Mouse (Mus musculus) lung, embryonic 16.5 days (tissue): ENCODE results near the gene Mapk3. TPM values are rescaled to one million over a fixed set of nuclear protein-coding genes. Genes with fewer than 3 reads are reported as not detected.
A peak's percentile ranks its signal among the peaks of the same experiment; 100 is the strongest.

Experiments used
- ATAC-seq: fragments of 200-750 bp; cut with Nextera tagmentation; 2 replicates; pipeline ENCODE4 v1.8.0; 2017; ENCODE audit warnings: low read depth, mild to moderate bottlenecking, moderate library complexity
- H3K27ac ChIP-seq: fragments of 300-500 bp; sonication (generic); 2 replicates; pipeline ENCODE4 v1.5.1; 2014; ENCODE audit warnings: mild to moderate bottlenecking, control low read depth, low read length
- H3K27me3 ChIP-seq: fragments of 300-500 bp; sonication (generic); 2 replicates; pipeline ENCODE4 v1.6.1; 2014; ENCODE audit warnings: low read depth, low read length, mixed read lengths; ENCODE audit not compliant: control insufficient read depth, insufficient read depth
- H3K36me3 ChIP-seq: fragments of 300-500 bp; sonication (generic); 2 replicates; pipeline ENCODE4 v1.6.1; 2014; ENCODE audit warnings: low read length; ENCODE audit not compliant: control insufficient read depth, insufficient read depth
- H3K4me1 ChIP-seq: fragments of 300-500 bp; sonication (generic); replicated peaks from 2 replicates; pipeline ENCODE4 v1.6.1; 2014; ENCODE audit warnings: low read length, mixed read lengths; ENCODE audit not compliant: control insufficient read depth, insufficient read depth
- H3K4me2 ChIP-seq: fragments of 300-500 bp; sonication (generic); 2 replicates; pipeline ENCODE4 v1.6.1; 2014; ENCODE audit warnings: low read depth, low read length, control low read depth
- H3K4me3 ChIP-seq: fragments of 300-500 bp; sonication (generic); 2 replicates; pipeline ENCODE4 v1.5.1; 2014; ENCODE audit warnings: mild to moderate bottlenecking, low read length, control low read depth
- H3K9ac ChIP-seq: fragments of 300-500 bp; sonication (generic); 2 replicates; pipeline ENCODE4 v1.6.1; 2014; ENCODE audit warnings: low read length, control low read depth
- H3K9me3 ChIP-seq: fragments of 300-500 bp; sonication (generic); 2 replicates; pipeline ENCODE4 v1.6.1; 2016; ENCODE audit warnings: low read length; ENCODE audit not compliant: control insufficient read depth
- WGBS: fragments of 180-500 bp; shearing (Covaris S2); extraction: QIAGEN DNeasy Blood & Tissue Kit; methylation state at CpG from one replicate; pipeline ENCODE4 v1.1.7; 2014; 5-methylcytosine and 5-hydroxymethylcytosine counted together
- polyA plus RNA-seq: library from polyadenylated mRNA; unstranded; fragments of >200 nt; fragmentation: Nextera tagmentation; extraction: Ambion mirVana; gene quantifications from 2 replicates; pipeline ENCODE4 v1.2.1, GENCODE M21; 2015

Gene Mapk3
- polyA plus RNA-seq, 1 experiment from 2014 or later, result 138 TPM

DNA sequence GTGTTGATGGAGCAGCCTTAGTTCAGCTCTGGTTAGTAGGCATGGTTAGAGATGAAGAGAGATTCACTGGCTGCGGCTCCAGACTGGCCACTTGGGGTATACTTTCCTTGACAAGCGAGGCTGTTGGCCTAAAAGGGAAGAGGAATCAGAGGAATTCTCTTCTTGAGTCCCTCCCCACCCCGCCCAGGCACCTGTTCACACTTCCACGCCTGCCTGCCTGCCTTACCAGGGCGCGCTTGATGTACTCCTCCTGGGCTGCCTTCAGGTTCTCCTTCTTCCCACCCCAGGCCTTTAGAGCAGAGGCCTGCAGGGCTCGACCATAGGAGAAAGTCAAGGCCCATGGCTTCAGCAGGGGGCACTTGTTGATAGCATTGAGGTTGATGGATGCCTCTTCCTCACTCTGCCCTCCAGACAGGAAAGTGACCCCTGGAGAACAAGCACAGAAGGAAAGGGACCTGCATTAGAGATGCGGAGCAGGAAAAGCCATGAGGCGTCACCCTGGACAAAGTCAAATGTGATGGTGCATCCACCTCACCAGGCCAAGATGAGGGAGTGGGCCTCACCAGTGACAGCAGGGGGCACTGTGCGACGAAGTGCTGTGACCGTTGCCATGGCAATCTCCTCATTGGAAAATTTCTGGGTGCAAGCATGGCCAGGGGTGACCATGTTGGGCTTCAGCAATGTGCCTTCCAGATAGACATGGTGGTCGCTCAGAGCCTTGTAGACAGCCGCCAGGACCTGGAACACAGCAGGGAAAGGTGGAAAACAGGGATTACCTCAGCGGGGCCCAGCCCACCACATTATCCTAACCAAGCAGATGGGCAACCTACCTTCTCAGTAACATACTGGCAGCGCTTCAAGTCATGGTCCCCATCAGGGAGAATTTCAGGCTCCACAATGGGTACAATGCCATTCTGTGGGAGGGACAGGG lies 36.3 kb downstream of the Mapk3 start:
- Histone ChIP-seq H3K27ac (no peak overlapping the region), H3K9ac (no peak overlapping the region), H3K4me1 (peaks cover 32% of the 10 kb centered on the region), H3K27me3 (no peaks in the 10 kb centered on the region), H3K9me3 (no peaks in the 10 kb centered on the region), H3K36me3 (peaks cover 24% of the 10 kb centered on the region), H3K4me3 (no peak overlapping the region), H3K4me2 (no peak overlapping the region)
- ATAC-seq, result no peak
- 81% methylated on average over 16 of the region's 16 CpGs for WGBS

DNA sequence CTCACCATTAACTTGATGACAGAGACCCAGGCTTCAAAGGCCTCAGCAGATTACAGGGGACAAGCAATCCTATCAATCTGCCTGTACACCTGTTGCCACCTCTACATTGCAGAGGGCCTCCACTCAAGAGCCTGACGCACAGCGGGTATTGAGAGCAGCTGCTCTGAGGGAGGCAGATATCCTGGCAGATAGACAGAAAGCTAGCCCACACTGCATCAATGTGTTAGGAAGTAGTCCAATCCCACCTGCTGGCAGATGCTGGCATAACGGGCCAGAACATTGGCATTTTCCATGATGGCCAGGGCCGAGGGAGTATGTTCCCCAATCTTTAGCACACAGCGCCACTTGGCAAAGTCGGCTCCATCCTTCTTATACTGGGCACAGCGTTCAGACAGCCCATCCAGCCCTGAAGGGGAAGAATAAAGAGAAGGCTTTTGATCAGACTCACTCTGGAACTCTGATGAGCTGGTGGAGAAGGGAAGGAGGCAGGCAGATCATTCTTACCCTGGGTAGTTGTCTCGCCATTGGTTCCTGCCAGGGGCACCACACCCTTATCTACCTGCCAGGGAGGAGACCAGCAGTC lies 37.0 kb downstream of the Mapk3 start:
- 73% methylated on average over 8 of the region's 8 CpGs for WGBS
- Histone ChIP-seq H3K4me2 (peak overlapping the region; percentile 88; the same call in 1 of the 2 replicates), H3K9ac (peak overlapping the region; percentile 86; the same call in 1 of the 2 replicates), H3K4me1 (peaks cover 30% of the 10 kb centered on the region), H3K27me3 (no peaks in the 10 kb centered on the region), H3K9me3 (no peaks in the 10 kb centered on the region), H3K27ac (no peak overlapping the region), H3K36me3 (peaks cover 24% of the 10 kb centered on the region), H3K4me3 (no peak overlapping the region)
- ATAC-seq, result no peak

DNA sequence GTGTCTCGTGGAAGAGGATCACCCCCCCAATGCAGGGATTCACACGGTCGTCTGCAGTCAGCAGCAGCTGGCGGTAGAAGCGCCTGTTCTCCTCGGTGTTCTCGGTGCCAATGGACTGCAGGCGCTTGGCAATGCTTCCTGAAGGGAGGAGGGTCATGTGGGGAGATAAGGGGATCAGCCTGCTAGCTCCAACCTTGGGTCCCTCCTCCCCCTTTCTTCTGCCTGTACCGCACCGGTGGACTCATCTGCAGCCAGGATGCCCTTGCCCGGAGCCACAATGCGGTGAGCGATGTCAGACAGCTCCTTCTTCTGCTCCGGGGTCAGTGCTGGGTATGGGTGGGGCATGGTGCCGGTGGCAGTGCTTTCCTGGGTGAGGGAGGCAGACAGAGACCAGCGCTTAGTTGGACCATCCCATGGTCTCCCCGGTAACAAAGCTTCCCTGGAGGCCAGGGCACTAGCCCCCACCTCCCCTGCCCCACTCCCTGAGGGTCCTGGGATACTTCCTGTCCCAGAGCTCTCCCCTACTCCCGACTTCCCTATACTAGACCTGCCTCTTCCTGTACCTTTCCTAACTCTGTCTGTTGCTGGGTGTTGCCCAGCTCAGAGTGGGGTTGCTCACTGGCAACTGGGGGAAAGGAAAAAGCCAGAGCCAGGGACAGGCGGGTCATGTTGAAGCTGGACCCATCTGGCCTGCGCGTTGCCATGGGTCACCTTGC lies 38.2 kb downstream of the Mapk3 start, which contains the start of gene Fam57b:
Fam57b (plus strand) TSS at position 258 of the 716 bp plus-strand sequence.
- Histone ChIP-seq H3K27me3 (no peaks in the 10 kb centered on the region), H3K4me1 (peaks cover 30% of the 10 kb centered on the region), H3K27ac (peak within 1 kb of the TSS; percentile 87), H3K9ac (peak within 1 kb of the TSS; percentile 86), H3K4me3 (peak within 1 kb of the TSS; percentile 74), H3K9me3 (no peaks in the 10 kb centered on the region), H3K36me3 (peaks cover 24% of the 10 kb centered on the region), H3K4me2 (peak within 1 kb of the TSS; percentile 88)
- 20% methylated on average over 21 of the region's 21 CpGs for WGBS
- no peak for ATAC-seq

DNA sequence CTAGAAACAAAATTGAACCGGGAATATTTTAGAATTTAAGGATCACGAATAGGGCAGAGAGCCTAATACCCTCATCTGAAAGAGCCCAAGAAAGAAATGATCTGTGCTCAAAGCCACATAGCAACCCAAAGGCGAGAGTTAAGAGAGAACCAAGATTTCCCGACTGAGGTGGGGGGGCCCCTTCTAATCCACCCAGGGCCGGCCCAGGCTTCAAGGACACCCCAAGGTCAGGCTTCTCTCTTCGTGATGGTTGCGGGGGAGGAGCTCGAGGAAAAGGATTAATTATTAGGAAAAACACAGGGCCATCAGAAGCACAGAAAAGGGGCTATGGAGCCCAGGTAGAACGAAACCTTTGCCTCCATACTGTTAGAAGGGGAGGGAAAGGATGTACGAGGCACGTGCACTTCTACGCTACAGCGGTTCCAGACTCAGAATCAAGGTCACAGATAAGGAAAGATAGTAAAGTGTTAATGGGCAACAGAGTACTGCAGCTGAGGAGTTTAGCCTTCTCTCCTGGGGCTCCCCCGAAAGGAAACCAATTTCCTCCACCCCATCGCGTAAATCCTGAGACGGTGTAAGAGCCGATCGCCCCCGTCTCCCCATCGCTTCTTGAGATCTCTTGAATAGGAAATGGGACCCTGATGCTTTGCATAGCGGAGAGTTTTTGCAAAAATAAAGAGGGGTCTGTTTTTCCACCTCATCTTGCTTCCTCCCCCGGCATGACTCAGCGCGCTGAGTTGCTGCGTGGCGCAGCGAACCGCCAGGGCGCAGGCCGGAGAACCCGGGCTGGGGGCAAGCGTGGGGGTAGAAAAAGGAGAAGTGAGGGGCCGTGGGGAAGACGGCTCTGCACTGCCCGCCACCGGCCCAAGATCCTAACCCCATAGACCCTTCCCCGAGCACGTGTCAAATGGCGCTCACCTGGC lies 39.0 kb downstream of the Mapk3 start:
- Histone ChIP-seq H3K4me1 (peaks cover 26% of the 10 kb centered on the region), H3K4me2 (peak overlapping the region; percentile 88), H3K4me3 (peak overlapping the region; percentile 74), H3K36me3 (peaks cover 24% of the 10 kb centered on the region), H3K27ac (peak overlapping the region; percentile 87), H3K9me3 (no peaks in the 10 kb centered on the region), H3K27me3 (no peaks in the 10 kb centered on the region), H3K9ac (peak overlapping the region; percentile 86)
- WGBS, result under 1% methylated on average over 39 of the region's 40 CpGs
- ATAC-seq, result no peak

DNA sequence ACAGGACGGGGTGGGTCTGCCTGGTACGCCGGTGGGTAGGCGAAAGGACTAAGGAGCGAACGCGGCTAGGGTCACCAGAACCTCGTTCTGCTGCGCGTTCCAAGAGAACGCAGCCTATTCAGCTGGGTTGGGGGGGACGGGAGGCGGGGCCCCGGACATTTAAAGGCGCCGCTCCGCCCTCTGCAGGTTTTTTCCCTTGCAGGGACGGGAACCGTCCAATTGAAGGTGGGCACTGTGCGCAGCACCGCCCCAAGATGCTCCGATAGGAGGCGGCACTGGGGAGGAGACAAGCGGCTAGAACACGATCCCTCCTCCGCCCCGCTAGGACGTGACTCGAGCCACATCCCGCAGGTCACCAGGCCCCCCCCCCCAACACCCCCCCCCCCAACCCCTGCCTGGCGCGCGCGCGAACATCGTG lies 39.7 kb downstream of the Mapk3 start:
- H3K4me1 ChIP-seq, result peaks cover 26% of the 10 kb centered on the region
- peak; percentile 98 for ATAC-seq

DNA sequence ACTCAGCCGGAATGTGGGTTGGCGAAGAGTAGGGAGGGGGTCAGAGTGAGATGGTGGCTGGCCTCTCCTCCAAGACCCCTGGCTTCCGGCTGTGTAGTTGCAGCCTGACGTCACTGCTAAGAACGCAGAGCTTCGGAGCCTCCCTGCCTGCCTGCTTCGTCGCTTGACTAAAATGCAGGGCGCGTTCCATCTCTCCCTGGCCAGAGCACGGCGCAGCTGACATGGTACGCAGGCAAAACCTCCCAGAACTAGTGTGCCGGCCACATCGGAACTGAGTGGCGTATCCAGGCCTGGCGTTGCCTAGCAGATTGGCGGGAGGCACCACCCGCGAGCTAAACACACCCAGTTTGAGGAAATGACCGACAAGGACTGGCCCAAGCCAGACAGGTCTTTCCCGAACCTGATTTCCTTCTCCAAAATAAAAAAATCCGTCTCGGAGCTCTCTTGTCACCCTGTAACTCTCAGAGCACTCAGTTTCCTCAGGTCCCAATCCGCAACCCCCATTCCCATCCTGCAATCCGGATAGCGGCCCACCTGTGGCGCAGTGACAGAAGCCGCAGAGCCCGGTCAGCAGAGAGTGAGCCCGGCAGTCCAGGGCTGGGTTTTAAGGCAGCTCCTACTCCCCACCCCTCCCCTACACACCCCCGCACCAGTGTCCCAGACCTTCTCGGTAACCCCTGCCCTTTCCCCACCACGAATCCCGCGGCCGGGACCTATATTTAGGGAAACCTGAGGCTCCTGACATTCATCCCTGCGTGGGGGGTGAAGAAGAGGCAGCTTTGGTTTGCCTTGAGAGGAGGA lies 40.3 kb downstream of the Mapk3 start:
- WGBS, result 2% methylated on average over 37 of the region's 38 CpGs
- Histone ChIP-seq H3K4me1 (peaks cover 26% of the 10 kb centered on the region), H3K36me3 (peaks cover 22% of the 10 kb centered on the region)

More for the DNA sequence above, 39.7 kb downstream of the Mapk3 start:
- Histone ChIP-seq H3K36me3 (peaks cover 24% of the 10 kb centered on the region), H3K27ac (peak overlapping the region; percentile 98), H3K4me2 (peak overlapping the region; percentile 88), H3K4me3 (peak overlapping the region; percentile 74), H3K27me3 (no peaks in the 10 kb centered on the region), H3K9ac (peak overlapping the region; percentile 86), H3K9me3 (no peaks in the 10 kb centered on the region)
- 0% methylated on average over 31 of the region's 36 CpGs for WGBS

DNA sequence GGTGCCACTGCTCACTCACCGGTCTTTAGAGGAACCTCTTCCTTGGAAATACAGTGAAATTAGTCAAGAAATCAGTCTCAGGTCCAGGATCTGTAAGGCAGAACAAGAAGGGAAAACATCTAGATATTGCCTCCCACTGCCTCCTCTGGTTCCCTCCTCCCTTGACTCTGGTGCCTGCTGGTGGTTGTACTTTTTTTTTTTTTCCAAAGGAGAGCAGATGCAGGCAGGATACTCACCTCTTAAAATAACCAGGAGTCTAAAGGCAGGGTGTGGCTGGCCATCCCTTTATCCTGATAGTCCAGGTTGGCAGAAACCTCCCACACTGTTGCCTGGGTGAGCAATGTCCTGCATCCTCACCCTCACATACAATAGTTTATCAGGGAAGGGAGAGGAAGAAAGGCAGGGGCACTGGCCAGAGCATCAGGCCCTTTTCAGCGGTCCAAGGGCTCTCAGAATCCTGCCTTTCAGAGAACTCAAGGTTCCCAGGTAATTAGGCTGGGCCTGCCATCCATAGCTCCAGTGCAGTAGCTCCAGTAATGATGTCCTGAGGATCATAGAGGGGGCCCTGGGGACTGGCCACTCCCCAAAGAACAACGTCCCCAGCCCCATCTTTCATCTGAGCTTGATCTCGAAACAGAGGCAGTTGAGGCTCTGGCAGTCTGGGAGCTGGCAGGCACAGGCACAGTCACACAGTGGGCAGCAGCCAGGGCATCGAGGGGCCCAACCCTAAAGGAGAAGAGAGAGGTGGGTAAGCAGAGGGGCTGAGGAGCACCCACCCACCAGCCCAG lies 41.1 kb downstream of the Mapk3 start:
- Histone ChIP-seq H3K9ac (peak overlapping the region; percentile 74), H3K27me3 (no peaks in the 10 kb centered on the region), H3K4me2 (peak overlapping the region; percentile 72), H3K4me1 (peaks cover 26% of the 10 kb centered on the region), H3K9me3 (no peaks in the 10 kb centered on the region), H3K27ac (peak overlapping the region; percentile 98), H3K36me3 (peaks cover 16% of the 10 kb centered on the region), H3K4me3 (peak overlapping the region; percentile 74)
- ATAC-seq, result no peak
- WGBS, result 56% methylated on average over 5 of the region's 5 CpGs

More for the DNA sequence above, 40.3 kb downstream of the Mapk3 start:
- no peaks in the 10 kb centered on the region for H3K9me3 ChIP-seq
- H3K27me3 ChIP-seq, result no peaks in the 10 kb centered on the region
- H3K4me2 ChIP-seq, result peak overlapping the region; percentile 72
- peak overlapping the region; percentile 98 for H3K27ac ChIP-seq
- peak overlapping the region; percentile 74 for H3K9ac ChIP-seq
- ATAC-seq, result peak; percentile 94
- peak overlapping the region; percentile 74 for H3K4me3 ChIP-seq
